In genomic region chr4:151043281-151043680, GRCm38 (mm10) we compare ENCODE assay signal across 7 mouse cellular contexts. TPM values are rescaled to one million over a fixed set of nuclear protein-coding genes. Genes with fewer than 3 reads are reported as not detected.
DNase-seq lines count a peak whose midpoint lies in the region; ATAC-seq and TF ChIP-seq lines count a peak whose summit lies in the region.

No protein-coding gene starts in this region.

- no peak for ATAC-seq in heart, embryonic 12.5 days (ENCODE audit: insufficient number of reproducible peaks, low FRiP score)
- ATAC-seq in kidney, embryonic 15.5 days (replicated peaks; ENCODE audit: low FRiP score): no peak

- no peak overlapping the region for H3K27ac ChIP-seq in bone marrow macrophage, adult 2 months (ENCODE audit: insufficient read depth, low read depth, low read length)
- H3K27ac ChIP-seq in heart, embryonic 12.5 days (ENCODE audit: poor library complexity, severe bottlenecking): no peak overlapping the region
- no peak overlapping the region for H3K27ac ChIP-seq in kidney, embryonic 15.5 days

- no peak for TF ChIP-seq CTCF in bone marrow macrophage, adult 2 months (IDR thresholded peaks at IDR 0.05; ENCODE audit: low read depth, low read length)

- TF ChIP-seq POLR2A in bone marrow macrophage, adult 2 months (IDR thresholded peaks at IDR 0.05; ENCODE audit: borderline replicate concordance, low read depth, low read length): no peak

- WGBS in heart, embryonic 12.5 days: 58% methylated on average over 5 of the region's 5 CpGs
- 44% methylated on average over 5 of the region's 5 CpGs for WGBS in kidney, embryonic 15.5 days

- peaks cover 17% of the 10 kb centered on the region for H3K4me1 ChIP-seq in bone marrow macrophage, adult 2 months (ENCODE audit: control insufficient read depth, insufficient read depth, low read length)
- peaks cover 16% of the 10 kb centered on the region for H3K4me1 ChIP-seq in heart, embryonic 12.5 days (replicated peaks)
- H3K4me1 ChIP-seq in kidney, embryonic 15.5 days: peaks cover 14% of the 10 kb centered on the region

- H3K4me3 ChIP-seq in bone marrow macrophage, adult 2 months (ENCODE audit: insufficient read depth, low read length): peak overlapping the region; percentile 86
- peak overlapping the region; percentile 62 for H3K4me3 ChIP-seq in heart, embryonic 12.5 days
- H3K4me3 ChIP-seq in kidney, embryonic 15.5 days (replicated peaks): peak overlapping the region; percentile 62

- peak overlapping the region; percentile 97 for H3K4me2 ChIP-seq in heart, embryonic 12.5 days
- peak overlapping the region; percentile 96 for H3K4me2 ChIP-seq in kidney, embryonic 15.5 days

- no peaks in the 10 kb centered on the region for H3K9me3 ChIP-seq in heart, embryonic 12.5 days (replicated peaks)
- H3K9me3 ChIP-seq in kidney, embryonic 15.5 days (replicated peaks): no peaks in the 10 kb centered on the region

- no peaks in the 10 kb centered on the region for H3K27me3 ChIP-seq in heart, embryonic 12.5 days (replicated peaks)
- no peaks in the 10 kb centered on the region for H3K27me3 ChIP-seq in kidney, embryonic 15.5 days

- DNase-seq in cerebellum, adult 9-11 months: peak; percentile 52
- DNase-seq in lung, postnatal 10 days: peak; percentile 67
- no peak for DNase-seq in right cerebral cortex, postnatal 36 days (ENCODE audit: low spot score in 2 of 2)
- no peak for DNase-seq in spleen, postnatal 36 days (ENCODE audit: low spot score in 2 of 2)

- H3K9ac ChIP-seq in heart, embryonic 12.5 days: peak overlapping the region; percentile 83; the same call in 1 of the 2 replicates
- peak overlapping the region; percentile 52; the same call in 1 of the 2 replicates for H3K9ac ChIP-seq in kidney, embryonic 15.5 days

- peaks cover 20% of the 10 kb centered on the region for H3K36me3 ChIP-seq in heart, embryonic 12.5 days
- H3K36me3 ChIP-seq in kidney, embryonic 15.5 days: peaks cover 18% of the 10 kb centered on the region

RNA-seq across cellular contexts. Expression of gene Per3, which starts 1.2 kb away (rescaled TPM):
- 14.5 and 15.5 TPM in 2 replicates for polyA plus RNA-seq in bone marrow macrophage, adult 2 months (2012; ENCODE audit: insufficient read depth, insufficient read length, missing spikeins)
- polyA plus RNA-seq in heart, embryonic 12.5 days (2016; fragmentation: Nextera tagmentation; extraction: Ambion mirVana): 7.2 and 8.7 TPM in 2 replicates
- 5.9 and 7.0 TPM in 2 replicates for polyA plus RNA-seq in kidney, embryonic 15.5 days (2015; fragmentation: Nextera tagmentation; extraction: Ambion mirVana)

RNA-seq across cellular contexts. Expression of gene Vamp3, which starts 14.5 kb away (rescaled TPM):
- 110 and 112 TPM in 2 replicates for polyA plus RNA-seq in bone marrow macrophage, adult 2 months (2012; ENCODE audit: insufficient read depth, insufficient read length, missing spikeins)
- 100 and 109 TPM in 2 replicates for polyA plus RNA-seq in heart, embryonic 12.5 days (2016; fragmentation: Nextera tagmentation; extraction: Ambion mirVana)
- 123 and 124 TPM in 2 replicates for polyA plus RNA-seq in kidney, embryonic 15.5 days (2015; fragmentation: Nextera tagmentation; extraction: Ambion mirVana)

RNA-seq across cellular contexts. Expression of gene Gm13090, which starts 46.1 kb away (rescaled TPM):
- polyA plus RNA-seq in bone marrow macrophage, adult 2 months (2012; ENCODE audit: insufficient read depth, insufficient read length, missing spikeins): not detected in 2 replicates
- not detected in 2 replicates for polyA plus RNA-seq in heart, embryonic 12.5 days (2016; fragmentation: Nextera tagmentation; extraction: Ambion mirVana)
- polyA plus RNA-seq in kidney, embryonic 15.5 days (2015; fragmentation: Nextera tagmentation; extraction: Ambion mirVana): not detected in 2 replicates

RNA-seq across cellular contexts. Expression of gene Uts2, which starts 46.4 kb away (rescaled TPM):
- polyA plus RNA-seq in bone marrow macrophage, adult 2 months (2012; ENCODE audit: insufficient read depth, insufficient read length, missing spikeins): not detected in 2 replicates
- not detected in 2 replicates for polyA plus RNA-seq in heart, embryonic 12.5 days (2016; fragmentation: Nextera tagmentation; extraction: Ambion mirVana)
- not detected in 2 replicates for polyA plus RNA-seq in kidney, embryonic 15.5 days (2015; fragmentation: Nextera tagmentation; extraction: Ambion mirVana)

Comparison
In these comparisons a context has a peak if more than half of its experiments do, and no peak if none do; other contexts are left out.
1. DNase-seq: peak in cerebellum, adult 9-11 months (single experiment) and lung, postnatal 10 days (single experiment); none in right cerebral cortex, postnatal 36 days (0 of 2) and spleen, postnatal 36 days (0 of 2).
2. Peak in every context shown above with its lines, with median percentiles within 50 percentile points of each other: H3K4me3 ChIP-seq.